Mouse (Mus musculus): ENCODE results near the gene Gm20696. TPM values are rescaled to one million over a fixed set of nuclear protein-coding genes. Genes with fewer than 3 reads are reported as not detected.

Gm20696 gene
- total RNA-seq, 2 experiments from 2014 or later = 2.9 to 5.0 TPM

DNA sequence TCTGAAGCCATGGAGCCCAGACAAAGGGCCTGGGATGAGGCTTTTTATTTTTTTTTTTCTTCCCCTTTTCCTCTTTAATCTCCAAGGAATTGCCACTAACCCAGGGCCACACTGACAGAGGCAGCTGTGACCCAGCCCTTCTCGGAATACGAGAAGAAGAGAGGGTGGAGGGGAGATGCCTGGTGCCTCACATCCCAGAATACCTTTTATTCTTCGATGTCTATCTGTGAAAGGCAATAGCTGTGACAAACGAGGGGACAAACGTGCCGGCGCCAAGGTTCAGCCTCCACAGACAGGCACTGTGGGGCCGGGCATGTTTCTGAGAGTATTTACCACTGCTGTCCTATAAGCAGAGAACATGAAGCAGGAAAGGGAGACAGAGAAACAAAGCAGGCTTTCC is 66.9 kb downstream of the Gm20696 start:
- ATAC-seq (replicated peaks; ENCODE audit: low FRiP score, poor library complexity, severe bottlenecking) = no peak

DNA sequence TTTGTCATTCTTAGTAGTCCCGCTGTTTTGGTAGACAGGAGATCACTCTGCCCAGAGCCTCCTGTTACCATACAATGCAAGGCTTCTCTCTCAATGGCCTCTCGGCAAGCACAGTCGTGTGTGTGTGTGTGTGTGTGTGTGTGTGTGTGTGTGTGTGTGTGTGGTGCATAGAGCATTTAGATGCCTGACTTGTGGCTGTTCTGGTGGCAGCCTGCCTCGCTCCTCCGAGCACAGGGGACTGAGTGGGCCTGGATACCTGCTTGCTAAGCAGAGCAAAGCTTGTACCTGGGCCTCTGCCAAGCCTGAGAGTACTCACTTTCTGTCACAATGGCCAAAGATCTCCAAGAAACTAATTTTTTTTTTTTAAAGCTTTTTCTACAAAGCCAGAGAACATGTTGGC is 67.4 kb downstream of the Gm20696 start:
- ATAC-seq (replicated peaks; ENCODE audit: low FRiP score, poor library complexity, severe bottlenecking) = no peak

DNA sequence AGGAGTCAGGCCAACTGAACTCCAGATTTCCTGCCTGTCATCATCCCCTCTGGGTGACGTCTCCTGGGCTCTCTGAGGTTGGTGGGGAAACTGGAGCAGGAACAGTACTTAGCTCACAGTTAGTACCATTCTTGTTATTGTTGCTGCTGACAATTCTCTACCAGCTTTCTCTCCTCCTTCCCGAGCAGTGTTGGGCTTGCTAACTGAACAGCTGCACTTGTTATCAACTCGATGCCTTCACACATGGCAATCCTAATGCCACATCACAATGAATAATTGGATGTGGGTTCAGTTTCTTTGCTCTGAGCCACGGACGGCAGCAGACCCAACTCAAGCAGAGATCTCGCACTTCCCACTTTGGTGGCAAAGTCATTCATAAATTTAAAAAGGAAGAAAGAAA is 89.6 kb downstream of the Gm20696 start:
- ATAC-seq (replicated peaks; ENCODE audit: low FRiP score, poor library complexity, severe bottlenecking) = no peak

DNA sequence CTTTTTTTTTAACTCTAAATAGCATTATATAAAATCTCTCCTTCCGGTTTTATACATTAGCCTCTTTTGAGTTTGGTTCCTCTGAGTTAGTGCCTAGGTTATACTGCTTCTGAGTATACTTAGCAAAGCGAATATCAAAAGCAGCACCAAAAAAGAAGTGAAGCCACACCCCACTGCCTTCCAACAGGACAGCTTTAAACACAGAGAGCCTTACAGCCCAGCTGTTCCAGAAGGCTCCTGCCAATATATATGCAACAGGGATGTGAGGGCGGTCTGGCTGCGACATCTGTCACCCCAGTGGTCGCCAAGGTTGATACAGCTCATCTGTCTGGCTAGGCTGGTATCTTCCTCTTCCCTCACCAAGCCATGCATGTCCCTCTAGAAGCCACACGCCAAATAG is 91.0 kb downstream of the Gm20696 start:
- no peak for ATAC-seq (replicated peaks; ENCODE audit: low FRiP score, poor library complexity, severe bottlenecking)

DNA sequence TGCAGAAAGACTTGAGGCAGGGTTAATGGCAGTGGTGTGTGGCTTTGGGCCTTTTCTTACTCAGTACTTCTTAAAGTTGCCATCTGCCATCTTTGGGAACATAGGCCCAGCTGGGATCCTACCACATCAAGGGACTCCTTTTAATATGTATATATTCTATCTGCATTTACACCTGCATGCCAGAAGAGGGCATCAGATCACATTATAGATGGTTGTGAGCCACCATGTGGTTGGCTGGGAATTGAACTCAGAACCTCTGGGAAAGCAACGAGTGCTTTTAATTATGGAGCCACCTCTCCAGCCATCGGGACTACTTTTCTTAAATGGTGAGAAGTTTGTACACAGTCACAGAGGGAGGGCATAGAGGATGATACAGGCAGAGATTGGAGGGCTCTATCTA is 93.3 kb downstream of the Gm20696 start:
- no peak for ATAC-seq (replicated peaks; ENCODE audit: low FRiP score, poor library complexity, severe bottlenecking)

DNA sequence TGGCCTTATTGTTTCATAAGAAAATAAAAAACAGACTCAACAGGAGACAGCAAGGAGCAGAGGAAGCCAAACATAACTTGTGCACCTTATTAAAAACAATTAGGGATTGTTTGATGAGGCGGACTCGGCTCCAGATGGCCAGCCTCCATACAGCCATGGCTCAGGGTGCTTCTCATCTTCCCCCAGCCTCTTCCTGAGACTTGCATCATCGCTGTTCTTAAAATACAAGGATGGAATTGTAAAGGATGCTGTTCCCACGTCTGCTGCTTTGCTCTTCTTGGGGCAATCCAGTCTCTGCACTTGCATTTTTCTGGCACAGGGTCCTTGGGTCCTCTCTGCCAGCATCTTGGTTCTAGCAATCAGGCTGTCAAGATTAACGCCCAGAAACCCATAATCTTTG is 94.5 kb downstream of the Gm20696 start:
- ATAC-seq (replicated peaks; ENCODE audit: low FRiP score, poor library complexity, severe bottlenecking) = no peak

DNA sequence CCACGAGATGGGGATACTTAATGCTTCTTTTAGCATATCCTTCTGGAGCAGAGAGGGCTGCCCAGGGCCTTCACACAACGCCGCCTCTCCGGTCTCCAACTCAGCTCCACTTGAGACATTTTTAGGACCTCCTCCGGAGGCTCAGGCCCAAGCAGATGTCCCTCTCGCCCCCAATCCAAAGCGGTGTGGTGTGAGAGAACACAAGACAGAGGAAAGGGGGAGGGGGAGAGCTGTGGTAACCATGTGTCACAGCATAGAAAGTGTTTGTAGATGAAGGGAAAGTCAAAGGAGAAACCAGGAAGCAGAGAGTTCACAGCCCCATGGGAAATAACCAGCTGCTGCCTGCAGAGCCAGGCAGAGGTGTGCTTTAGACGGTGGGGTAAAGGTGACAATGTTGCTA is 99.7 kb downstream of the Gm20696 start:
- ATAC-seq (replicated peaks; ENCODE audit: low FRiP score, poor library complexity, severe bottlenecking) = no peak

DNA sequence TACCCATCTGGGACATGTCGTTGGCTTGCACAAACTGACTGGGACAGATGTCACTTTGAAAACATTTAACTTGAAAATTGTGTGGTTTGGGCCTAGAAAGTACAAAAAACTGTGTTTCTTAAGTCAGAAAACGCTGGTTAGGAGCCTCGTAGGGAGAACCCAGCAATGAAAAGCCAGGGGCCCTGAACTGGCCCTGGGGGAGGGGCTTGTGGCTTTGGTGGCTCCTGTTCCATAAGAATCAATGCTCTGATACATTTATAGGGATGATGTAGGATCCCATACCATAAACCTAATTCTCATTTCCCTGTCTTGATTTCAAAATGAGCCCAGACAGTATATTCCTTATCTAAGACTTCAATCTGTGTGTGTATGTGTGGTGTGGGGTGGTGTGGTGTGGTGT is 101.8 kb downstream of the Gm20696 start:
- no peak for ATAC-seq (replicated peaks; ENCODE audit: low FRiP score, poor library complexity, severe bottlenecking)

DNA sequence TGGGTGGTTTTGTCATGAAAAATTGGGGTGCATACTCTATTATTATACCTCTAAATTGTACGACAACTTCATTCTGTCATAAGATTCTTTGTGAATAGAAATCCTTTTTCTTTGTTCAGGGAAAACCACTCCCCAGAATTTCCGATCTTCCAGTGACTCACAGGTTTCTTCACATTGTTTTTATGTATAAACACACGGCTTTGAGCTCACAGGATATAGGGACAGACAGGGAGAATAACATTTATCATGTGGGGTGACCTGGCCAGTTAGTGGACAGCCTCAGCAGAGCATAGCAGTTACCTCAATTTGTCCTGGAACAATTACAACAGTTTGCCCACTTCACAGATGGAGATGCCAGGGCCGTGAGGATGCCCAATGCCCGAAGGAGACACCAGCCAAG is 109.6 kb downstream of the Gm20696 start:
- no peak for ATAC-seq (replicated peaks; ENCODE audit: low FRiP score, poor library complexity, severe bottlenecking)

DNA sequence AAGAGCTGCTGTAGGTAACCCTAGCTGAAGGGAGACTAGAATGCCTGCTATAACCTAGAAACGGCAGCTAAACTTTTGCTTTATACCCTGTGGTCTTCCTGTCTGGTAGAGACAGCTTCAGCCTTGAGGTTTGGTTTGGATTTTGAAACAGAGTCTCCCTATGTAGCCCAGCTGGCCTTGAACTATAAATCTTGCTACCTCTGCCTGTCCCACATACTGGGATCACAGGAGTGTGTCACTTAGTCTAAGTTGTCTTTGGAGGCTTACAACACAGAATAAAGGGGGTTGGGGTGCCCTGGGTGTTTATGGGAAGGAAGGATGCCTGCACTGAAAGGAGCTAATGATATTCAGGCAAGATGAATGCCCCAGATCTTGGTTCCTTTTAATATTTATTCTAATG is 113.8 kb downstream of the Gm20696 start:
- no peak for ATAC-seq (replicated peaks; ENCODE audit: low FRiP score, poor library complexity, severe bottlenecking)

DNA sequence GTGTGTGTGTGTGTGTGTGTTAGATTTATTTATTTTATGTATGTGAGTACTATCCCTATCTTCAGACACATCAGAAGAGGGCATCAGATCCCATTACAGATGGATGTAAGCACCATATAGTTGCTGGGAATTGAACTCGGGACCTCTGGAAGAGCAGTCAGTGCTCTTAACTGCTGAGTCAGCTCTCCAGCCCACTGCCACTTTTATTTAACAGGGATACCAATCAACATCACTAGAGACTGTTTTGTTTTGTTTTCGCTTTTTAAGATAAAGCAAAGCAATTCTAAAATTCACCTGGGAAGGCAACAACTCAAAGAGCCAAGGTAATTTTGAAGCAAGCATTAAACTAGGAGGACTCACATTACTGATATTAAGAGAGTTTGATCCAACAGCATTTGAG is 120.2 kb downstream of the Gm20696 start:
- ATAC-seq (replicated peaks; ENCODE audit: low FRiP score, poor library complexity, severe bottlenecking) = no peak

DNA sequence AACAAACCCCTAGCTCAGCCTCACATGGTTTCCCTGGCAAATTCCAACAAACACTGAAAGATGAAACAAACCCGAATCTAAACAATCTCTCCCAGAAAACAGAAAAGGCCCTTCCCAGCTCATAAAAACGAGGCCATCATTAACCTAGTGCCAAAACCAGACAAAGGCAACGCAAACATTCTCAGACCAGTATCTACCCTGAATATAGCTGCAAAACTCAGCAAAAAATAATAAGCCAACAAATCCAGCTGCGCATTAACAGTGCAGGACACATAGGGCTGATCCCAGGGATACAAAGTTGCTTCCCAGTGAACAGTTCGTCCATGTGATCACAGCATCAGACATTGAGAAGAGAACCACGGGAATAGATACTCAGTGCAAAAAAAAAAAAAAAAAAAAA is 121.2 kb downstream of the Gm20696 start:
- no peak for ATAC-seq (replicated peaks; ENCODE audit: low FRiP score, poor library complexity, severe bottlenecking)

DNA sequence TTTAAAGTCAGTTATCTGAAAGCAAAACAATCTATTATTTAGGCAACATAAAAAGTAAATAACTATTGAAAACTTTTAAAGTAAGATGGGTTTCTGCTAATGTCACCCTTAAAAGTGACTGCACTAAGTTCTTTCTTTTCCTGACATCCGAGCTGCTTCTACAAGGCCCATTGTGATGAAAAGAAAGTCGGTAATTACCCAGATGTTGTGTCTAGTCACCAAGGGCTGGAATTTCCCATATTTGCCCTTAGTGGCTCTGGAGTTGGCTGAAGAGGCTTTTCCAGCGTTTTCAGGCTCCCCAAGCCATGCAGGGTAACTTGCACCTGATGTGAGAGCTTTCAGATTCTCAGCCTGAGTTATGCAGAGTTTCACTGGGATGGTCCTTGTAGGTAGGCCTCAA is 125.5 kb downstream of the Gm20696 start:
- ATAC-seq (replicated peaks; ENCODE audit: low FRiP score, poor library complexity, severe bottlenecking) = no peak

DNA sequence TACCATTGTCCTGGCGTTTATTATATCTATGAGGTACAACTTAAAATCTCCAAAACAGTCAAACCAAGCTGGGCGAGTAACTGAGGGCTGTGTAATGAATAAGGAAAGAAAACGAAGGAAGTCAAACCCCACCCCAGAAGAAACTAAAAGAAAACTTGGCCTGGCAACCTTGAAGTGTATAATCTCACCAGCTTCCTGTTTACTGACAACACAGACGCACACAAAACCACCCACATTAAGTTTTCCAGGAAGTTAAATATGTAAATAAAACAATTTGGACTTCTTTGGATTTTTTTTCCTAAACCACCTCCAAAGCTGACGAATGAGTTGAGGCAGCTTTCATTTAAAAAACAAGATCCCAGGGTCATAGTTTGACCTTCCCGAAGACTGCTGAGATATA is 125.9 kb downstream of the Gm20696 start:
- no peak for ATAC-seq (replicated peaks; ENCODE audit: low FRiP score, poor library complexity, severe bottlenecking)

DNA sequence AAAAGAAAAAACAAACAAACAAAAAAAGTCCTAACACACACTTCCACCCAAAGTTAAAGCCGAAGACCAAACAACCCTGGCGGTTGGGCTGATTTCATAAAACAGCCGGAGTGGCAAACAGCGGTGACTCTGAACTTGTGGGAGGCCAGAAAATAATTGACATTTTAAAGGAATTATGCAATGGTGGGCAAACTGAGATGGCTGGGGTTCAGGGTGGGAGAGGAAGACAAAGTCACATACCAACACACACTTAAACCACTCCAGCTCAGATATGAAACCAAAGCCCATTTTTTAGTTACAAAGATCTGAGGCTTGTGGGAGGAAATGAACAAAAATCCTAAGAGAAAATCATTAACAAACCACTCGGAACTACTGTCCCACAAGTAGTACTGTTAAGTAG is 126.5 kb downstream of the Gm20696 start:
- ATAC-seq (replicated peaks; ENCODE audit: low FRiP score, poor library complexity, severe bottlenecking) = no peak

DNA sequence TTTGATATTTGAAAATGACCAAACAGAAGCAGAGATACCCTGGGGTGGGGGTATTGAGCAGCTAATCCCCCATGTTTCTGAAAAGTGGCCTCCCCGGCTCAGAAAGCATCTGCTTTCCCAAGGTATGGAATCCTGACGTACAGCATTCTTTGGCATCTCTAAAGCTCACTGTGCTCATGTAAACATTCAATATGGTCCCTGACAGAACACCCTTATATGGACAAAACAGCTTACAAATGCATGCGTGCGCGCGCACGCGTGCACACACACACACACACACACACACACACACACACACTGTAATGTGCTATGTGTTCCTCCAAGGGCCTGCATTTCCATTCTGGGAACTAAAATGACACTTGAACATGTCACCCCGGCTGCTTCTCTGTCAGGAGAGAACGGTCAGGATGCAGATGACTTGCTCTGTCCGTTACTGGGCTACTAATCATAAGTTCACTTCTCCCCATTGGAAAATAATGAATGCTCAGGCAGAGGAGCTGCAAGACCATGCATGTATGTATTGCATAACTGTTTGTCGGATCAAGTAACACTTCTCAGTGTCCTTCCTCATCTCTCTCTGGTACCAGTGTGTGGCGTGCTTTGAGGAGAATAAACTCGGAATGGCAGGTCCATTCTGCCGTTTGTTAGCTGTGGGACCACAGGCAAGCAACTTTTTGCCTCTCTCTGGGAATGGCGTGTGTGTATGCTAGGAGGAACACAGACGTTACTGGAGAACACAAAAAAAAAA is 128.2 kb downstream of the Gm20696 start:
- no peak for ATAC-seq (replicated peaks; ENCODE audit: low FRiP score, poor library complexity, severe bottlenecking)

DNA sequence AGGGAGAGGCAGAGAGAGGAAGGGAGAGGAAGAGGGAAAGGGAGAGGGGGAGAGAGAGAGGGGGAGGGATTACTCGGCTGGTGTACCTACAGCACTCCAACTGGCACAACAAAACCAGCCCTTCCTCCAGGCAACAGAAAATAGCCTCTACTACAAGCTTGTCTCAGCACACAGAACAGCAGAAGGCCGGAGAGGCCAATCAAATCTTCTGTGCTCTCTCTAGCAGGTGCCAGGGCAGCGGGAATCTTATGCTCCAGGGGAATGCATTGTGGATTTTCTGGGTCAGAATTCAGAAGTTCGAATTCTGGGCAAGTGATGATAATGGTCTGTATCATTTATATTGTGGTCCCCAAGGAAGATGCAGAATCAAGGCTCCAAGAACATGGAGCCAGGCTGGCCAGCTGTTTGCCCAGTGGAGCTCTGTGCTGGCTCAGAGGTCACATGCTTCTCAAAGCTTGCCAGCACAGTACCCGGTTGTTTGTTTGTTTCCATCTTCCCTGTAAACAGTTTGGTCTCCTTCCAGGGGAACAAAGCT is 132.3 kb downstream of the Gm20696 start:
- ATAC-seq (replicated peaks; ENCODE audit: low FRiP score, poor library complexity, severe bottlenecking) = no peak

DNA sequence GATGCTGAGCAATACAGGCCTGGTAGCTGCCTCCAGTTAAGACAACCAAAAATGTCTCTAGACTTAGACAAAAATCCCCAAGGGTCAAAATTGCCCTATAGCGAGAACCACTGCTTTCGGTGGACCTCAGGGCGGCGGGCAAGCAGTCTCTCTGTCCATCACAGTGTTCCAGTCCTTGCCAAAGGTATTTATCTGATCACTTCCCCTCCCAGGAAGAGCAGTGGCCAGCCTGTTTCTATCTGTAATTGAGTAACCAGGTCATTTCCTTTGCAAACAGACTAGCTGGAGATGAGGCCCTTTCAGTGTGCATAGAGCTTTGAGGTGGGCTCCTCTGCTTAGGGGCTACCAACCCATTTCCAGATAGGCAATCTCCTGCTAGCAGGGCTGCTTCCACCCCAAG is 134.1 kb downstream of the Gm20696 start:
- no peak for ATAC-seq (replicated peaks; ENCODE audit: low FRiP score, poor library complexity, severe bottlenecking)

DNA sequence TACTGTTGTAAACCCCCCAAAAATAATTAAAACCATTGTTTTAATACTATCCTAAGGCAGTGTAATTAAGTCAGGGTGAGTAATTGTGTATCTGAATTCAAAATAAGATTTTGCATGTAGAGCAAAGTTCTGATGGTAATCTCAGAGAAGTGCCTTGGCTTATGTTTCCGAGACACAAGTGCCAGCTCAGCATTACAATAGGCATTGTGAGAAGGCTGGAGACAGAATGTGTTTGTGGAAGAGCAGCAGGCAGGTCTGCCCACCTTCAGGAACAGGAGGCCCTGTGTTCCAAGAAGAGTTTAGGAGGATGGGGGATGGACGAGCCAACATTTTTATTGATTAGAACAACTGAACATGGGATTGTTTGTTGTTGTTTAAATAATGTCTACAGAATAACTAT is 137.6 kb downstream of the Gm20696 start:
- no peak for ATAC-seq (replicated peaks; ENCODE audit: low FRiP score, poor library complexity, severe bottlenecking)

DNA sequence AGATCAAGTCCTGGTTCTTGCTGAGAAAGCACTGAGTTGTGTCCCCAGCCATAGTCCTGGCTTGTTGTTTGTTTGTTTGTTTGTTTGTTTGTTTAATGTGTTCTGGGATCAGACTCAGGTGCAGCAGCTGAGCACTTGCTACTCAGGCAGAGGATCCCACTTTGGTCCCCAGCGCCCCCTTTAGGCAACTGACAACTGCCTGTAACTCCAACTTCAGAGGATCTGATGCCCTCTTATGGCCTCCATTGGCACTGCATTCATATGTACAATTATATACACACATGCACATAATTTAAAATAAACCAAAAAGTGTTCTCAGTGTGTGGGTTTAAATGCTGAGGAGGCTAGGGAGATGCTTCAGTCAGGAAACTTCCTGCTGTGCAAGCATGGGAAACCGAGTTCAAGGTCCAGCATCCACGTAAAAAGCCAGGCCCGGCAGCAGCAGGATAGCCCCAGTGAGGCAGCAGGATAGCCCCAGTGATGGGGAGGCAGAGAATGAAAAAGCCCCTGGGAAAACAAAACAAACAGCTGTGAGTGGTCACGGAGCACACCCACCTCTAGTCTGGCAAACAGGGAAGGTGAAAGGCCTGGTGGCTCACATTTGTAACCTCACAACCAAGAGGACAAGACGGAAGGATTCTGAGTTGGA is 139.0 kb downstream of the Gm20696 start:
- ATAC-seq (replicated peaks; ENCODE audit: low FRiP score, poor library complexity, severe bottlenecking) = no peak

DNA sequence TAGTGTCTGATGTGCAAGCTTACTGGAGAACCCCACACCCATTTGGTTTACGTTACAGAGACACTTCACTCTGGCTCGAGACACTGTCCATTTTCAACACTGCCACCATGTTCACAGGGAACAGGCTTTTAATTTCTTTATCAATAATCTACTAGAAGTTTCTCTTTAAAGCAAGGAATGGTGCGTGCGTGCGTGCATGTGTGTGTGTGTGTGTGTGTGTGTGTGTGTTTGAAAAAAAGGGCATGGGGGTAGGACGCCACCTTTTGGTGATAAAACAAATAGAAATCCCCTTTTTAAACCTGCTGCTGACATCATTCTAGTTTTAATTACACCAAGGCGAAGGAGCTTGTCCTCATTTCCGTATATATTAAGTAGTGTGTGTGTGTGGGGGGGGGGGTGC is 141.2 kb downstream of the Gm20696 start:
- ATAC-seq (replicated peaks; ENCODE audit: low FRiP score, poor library complexity, severe bottlenecking) = no peak

Data from erythroid progenitor cell, adult 5-6 weeks (primary cell).